In genomic region chr1:110813191-110813590, GRCm38 (mm10) we compare ENCODE assay signal across 13 mouse cellular contexts.
"Had no signal": no experiment of that assay in that cellular context is flagged by ENCODE, and none has a peak within 500 bp of the region (broad histone marks: within the 10 kb centered on the region; RNA-seq: fewer than 3 reads in every experiment).

No protein-coding gene starts in this region.

- DNase-seq: kidney, postnatal 14 days; kidney, postnatal 4 days; liver, embryonic 13.5 days; lung, adult 2 months; lung, postnatal 14 days; lung, postnatal 4 days; midbrain, embryonic 14.5 days; right cerebral cortex, adult 18-20 months; right cerebral cortex, postnatal 14 days; right cerebral cortex, postnatal 4 days; thymus, adult 2 months; thymus, postnatal 14 days; thymus, postnatal 4 days had no signal
